Mouse (Mus musculus): ENCODE data around the gene Ltbp4. TPM values are rescaled to one million over a fixed set of nuclear protein-coding genes. Genes with fewer than 3 reads are reported as not detected.

The Ltbp4 gene
- total RNA-seq, 2 experiments from 2014 or later, result not detected

DNA sequence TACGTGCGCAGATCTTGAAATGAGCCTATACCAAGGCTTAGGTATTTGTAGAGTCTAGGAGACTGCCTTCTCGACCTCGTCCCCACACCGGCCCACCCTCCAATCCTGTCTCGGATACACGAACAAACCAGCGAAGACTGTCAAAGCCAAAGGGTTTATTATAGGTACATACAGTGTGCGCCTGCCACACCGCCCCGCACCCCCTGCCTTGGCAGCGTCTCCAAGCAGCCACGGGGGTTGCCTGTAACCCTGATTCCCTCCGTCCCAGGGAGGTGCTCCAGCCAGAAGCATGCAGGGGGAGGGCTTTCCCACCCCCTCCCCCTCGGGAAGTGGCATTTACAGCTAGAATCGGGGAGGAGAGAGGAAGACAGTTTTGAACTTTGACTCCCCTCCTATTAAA is 18.8 kb upstream of the Ltbp4 start:
- ATAC-seq (ENCODE audit: poor library complexity, severe bottlenecking), result no peak; the same call in 1 of the 2 replicates

DNA sequence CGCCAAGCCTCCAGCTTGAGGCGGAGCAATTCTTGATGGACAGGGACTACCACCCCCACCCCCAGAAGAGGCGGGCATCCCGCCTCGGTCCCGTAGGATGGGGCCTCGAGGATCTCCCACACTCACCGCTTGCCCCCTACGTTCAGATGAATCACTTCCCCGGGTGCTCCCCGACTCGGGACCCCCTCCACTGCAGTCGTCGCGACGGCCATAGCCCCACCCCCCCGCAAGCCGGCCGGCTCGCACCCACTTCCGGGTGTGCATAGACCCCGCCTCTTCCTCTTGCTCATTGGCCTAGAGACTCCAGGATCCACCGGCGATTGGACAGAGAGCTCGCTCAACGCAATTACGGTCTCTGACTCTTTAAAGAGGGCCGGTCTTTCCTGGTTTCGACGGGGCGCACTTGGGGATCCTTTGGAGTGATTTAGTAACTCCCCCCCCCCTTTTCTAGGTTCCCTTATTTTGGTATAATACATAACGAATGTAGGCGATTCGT is 18.3 kb upstream of the Ltbp4 start, which contains the start of gene Shkbp1:
TSS of gene Shkbp1 (minus strand) at position 275 of the 496 bp plus-strand sequence.
- peak; percentile 81 for ATAC-seq (ENCODE audit: poor library complexity, severe bottlenecking)

DNA sequence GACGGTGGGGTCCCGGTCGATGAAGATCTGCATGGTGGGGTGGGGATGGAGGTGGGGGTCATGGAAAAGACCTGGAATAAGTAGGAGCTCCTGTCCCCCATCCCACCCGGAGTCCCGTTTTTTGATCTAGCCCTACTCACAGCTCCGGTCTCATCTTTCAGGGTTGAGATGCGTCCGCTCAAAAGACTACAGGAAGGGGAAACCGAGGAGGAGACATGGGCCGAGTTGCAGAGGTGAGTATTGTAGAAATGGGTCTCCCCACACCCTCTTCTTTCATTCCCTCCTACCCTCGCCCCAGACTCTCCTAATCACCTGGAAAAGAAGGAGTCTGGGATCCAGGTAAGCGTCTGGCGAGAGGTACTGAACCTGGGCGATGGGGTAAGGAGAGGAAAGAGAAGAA is 17.8 kb upstream of the Ltbp4 start:
- no peak for ATAC-seq (ENCODE audit: poor library complexity, severe bottlenecking)

DNA sequence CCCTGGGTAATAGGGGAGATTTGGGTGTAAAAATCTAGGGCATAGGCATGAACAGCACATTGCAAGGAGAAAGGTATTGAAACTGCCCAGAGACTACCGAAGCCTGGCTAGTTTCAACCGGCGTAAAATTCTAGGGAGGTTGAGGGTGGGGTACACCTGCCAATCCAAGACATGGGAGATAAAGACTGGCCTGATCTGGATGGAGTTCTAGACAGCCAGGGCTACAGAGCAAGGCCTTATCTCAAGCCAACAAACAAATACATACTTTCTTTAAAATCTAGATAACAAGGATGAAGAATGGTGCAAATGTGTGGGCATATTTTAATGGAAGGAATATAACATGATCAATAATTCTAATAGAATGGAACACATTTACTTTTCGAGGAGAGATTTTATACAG is 17.3 kb upstream of the Ltbp4 start:
- ATAC-seq (ENCODE audit: poor library complexity, severe bottlenecking), result no peak

DNA sequence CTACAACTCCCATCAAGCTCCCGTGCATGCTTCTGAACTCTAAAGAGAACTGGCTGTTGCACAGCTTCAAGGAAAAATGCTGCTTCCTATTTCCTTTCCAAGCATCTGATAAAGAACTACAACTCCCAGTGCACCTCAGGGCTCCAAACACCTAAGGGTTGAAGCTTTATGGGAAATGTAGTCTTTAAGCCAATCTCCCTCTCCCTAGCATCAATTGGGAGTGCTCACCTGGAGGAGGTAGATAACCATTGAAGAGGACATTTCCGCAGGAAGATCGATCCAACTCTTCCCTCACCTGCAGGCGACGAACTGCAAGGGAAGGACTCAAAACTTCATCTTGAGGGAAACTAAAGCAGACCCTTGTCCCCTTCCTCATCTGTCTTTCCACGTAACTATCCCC is 16.7 kb upstream of the Ltbp4 start:
- ATAC-seq (ENCODE audit: poor library complexity, severe bottlenecking), result no peak

DNA sequence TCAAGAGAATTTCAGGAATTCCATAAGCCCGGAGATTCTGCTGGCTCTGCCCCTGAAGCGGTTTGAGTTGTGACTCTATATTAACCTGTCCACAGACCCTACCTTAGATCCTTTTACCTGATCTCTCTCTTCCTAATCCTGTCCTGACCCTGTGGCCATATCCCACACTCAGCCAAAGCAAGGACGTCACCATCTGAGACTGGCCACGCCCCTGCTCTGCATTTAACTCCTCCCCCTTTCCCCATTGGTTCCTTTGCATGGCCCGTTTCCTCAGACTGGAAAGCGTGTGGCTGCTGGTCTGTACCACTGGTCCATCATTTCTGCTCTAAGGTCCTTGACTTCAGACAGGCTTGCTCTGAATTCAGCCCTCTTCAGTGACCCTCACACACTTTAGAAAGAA is 8.0 kb upstream of the Ltbp4 start:
- no peak for ATAC-seq (ENCODE audit: poor library complexity, severe bottlenecking)

DNA sequence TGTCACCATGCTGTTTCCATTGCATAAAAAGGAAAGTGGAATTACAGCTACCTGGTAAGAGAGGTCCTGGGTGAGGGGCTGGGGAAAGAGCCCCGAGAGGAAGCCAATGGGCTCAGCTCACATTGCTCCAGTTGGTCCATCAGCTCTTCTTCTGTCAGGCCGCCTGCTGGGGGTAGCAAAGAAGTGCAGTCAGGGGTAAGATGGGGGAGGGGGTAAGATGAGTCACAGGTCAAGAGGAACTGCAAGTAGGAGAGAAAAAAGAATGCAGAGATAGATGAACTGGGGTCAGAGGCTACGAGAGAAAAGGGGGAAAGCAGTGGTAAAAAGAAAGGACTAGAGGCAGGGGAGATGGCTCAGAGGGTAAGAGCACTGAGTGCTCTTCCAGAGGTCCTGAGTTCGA is 5.1 kb upstream of the Ltbp4 start:
- peak; percentile 79 for ATAC-seq (ENCODE audit: poor library complexity, severe bottlenecking)

DNA sequence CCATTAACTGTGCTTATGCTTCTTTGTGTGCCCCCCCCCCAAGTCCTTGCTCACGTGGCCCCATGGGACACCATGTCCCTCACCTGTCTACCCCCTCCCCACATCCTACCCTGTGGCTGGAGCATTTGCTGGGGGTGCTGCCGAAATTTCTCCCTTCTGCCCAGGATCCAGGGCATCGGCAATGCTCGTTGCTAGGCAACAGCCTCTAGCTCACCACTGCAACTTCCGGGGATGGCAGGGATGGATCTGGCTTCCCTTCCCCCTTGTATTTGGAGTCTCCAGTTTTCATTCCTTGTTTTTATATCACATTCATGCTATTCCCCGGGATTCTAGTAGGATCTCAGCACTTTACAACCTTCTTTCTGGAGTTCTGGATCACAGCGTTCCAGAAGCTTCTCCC is 2.0 kb upstream of the Ltbp4 start:
- ATAC-seq (ENCODE audit: poor library complexity, severe bottlenecking), result no peak

DNA sequence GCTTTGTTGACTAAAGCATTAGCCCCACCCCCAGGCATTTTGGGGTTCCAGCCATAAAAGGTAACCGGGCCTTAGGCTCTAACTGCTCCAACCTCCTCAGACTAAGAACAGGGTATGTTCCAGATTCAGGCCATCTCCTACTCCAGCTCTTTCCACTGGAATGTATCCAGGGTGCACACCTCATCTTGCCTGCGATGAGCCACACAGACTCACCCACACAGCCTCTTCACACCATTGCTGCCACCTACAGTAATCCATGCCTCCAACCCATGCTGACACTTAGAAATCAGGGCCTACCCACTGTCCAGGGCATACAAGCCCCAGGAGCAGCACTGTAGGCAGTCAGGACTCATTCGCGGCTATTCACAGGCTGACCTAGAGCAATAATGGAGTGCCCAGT is 1.6 kb upstream of the Ltbp4 start:
- no peak for ATAC-seq (ENCODE audit: poor library complexity, severe bottlenecking)

DNA sequence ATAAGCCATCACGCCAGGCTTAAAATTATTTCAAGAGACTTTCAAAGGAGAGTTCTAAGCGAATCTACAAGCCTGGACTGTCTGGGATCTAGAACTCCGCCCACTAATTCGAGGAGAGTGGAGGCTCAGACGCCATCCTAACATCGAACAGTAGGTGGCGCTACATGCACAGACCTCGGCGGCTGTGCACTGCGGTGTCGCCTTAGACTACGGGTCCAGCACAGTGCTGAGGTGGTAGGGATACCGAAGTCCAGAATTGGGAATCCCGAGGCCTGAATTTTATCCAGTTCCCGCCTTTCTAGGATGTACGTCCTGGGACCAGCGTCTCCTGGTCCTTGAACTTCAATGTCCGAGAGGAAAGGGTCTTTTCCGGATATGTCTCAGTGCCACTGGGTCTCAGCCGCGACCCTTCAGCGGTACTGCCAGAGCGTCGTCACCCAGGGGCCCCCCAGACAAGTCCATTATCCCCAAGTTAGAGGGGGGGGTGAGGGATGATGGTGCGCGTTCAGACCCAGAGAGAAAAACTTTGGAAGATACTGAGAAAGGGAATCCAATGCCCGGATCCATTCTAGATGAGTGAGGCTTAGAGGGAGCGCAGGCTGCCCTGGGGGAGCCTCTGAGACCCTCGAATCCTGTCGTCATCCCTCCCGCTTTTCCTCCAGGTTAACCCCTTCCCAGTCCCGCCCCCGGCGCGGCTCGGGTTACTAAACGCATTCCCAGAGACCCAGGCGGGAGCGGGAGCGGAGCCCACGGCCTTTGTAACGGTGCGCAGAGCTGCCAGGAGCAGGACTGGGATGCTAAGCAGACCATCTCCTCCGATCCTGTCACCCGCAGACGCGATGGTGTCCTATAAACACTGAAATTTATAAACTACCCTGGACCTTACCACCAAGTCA is 1.3 kb downstream of the Ltbp4 start:
- ATAC-seq (ENCODE audit: poor library complexity, severe bottlenecking), result peak; percentile 91

DNA sequence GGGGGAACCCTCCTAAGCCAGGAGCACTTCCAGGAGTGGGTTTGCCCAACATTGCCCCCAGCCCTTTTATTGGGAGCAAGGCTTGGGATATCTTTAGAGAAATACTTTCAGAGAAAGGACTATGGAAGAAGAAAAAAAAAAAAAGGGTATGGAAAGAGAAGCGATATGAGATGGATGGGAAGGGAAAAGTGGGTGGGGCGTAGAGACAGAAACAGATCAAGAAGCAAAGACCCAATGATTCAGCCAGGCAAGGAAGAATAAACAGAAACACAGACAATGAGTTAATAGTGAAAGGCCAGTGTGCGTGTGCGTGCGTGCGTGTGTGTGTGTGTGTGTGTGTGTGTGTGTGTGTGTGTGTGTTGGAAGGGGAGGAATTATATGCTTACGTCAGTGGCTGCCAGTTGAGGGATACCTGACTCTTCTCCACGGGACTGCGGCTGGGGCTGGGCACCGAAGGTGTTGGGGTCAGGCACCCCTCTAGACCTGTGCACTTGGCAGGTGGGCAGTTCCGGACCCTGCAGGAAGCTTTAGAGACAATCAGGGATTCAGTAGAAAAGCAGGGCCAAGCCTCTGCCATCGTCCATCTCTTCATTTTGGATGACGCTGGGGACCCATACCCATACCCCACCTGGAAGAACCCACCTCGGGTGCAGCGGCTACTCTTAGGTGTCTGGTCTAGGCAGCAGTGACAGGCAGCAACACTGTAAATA is 2.3 kb downstream of the Ltbp4 start:
- ATAC-seq (ENCODE audit: poor library complexity, severe bottlenecking), result no peak

DNA sequence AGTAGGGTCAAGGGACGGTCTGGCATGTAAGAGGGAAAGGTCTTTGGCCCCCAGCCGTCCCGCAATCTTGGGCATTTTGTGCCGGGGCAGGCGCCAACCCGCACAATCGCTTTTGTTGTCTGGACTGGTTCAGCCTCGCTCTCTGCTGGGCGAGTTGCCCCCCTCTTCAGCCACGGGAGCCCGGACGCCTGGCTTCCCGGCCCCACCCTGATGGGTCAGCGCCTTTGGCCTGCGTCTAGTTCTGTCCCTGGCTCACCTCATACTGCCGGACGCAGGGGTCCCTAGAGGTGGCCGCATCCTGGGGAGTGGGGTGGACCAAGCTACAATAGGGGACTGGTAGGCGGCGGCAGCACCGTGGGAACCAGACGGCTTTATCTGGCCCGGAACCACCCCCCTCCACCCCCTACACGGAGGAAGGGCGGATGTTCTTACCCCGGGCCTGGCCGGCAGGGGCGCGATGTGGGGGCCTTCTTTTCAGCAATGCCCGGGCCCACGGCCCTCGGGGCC is 3.0 kb downstream of the Ltbp4 start:
- ATAC-seq (ENCODE audit: poor library complexity, severe bottlenecking), result no peak

DNA sequence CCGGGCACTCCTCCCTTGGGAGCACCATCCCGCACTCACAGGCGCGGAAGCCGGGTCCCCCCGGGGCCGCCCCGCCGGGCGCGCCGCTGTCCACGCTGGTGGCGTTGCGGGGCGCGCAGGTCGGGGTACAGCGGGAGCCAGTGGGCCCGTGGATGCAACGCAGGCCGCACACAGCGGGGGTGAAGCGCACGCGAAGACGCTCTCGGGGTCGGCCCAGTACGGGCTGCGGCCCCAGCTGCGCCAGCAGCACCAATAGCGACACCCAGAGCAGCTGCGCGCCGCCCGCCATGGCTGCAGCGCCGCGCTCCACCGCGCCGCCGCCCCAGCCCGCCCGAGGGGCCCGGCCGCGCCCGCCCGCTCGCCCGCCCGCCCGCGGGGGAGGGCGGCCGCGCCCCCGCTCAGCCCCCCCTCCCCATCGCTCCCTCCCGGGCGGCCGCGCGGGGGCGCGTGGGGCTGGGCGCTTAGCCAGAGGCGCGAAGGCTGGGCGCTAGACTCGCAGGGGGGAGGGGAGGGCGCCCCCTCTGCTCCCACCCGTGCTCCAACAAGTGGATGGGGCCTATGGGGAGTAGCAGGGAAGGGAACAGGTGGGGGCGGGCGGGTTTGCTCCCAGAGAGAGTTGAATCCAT is 4.1 kb downstream of the Ltbp4 start:
- ATAC-seq (ENCODE audit: poor library complexity, severe bottlenecking), result no peak

DNA sequence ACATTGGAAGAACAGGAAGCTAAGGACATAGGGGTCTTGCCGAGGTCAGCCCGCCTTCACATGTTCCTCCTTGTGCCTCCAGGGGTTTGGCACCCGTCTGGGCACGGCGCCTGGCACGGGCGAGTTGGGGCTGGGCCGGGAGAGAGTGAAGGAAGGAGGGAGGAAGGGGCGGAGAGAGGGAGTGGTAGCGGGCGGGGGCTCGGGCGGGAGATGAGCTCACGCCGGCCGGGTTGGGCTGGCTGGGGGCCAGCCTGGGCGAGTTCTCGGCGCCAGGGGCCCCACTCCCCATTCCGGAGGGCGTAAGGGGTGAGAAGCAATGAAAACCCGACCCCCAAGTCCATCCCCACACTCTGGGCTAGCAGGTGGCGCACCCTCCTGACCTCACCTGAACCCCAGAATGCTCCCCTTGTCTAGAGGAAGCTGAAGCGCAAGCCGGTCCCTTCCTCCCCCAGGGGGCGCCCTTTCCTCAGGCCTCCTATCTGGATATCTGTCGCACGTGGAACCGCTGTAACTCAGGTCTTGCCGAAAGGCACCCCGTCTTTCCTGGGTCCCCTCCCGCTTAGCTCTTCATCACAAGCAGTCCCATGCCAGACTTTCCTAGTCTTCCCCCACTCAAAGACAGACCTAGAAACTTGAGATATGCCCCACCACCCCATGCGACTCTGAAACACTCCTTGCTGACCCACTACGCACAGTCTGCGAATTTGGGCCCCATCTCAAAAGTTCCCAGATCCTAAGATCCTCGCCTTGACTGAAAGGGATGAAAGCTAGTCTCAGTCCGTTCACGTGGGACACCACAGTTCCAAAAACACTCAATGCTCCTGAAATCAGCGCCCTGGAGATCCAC is 4.9 kb downstream of the Ltbp4 start:
- peak; percentile 36 for ATAC-seq (ENCODE audit: poor library complexity, severe bottlenecking)

DNA sequence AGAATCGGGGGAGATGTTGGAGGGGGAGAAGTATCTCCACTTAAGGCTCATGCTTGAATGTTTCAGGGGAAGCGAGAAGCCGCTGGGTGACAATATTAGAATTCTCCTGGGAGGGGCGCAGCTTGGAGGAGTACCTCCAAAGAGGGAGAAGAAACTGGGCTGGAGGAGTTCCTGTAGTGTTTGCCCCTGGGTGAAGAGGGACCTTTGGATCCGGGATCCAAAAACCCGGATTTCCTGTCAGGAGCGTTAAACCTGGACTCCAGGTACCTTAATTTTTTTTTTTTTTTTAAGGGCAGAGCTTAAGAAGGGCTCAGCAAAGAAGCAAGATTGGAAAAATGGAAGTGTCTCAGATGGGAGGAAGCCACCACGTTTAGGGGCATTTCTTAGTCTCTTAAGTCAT is 5.6 kb downstream of the Ltbp4 start:
- ATAC-seq (ENCODE audit: poor library complexity, severe bottlenecking), result no peak

DNA sequence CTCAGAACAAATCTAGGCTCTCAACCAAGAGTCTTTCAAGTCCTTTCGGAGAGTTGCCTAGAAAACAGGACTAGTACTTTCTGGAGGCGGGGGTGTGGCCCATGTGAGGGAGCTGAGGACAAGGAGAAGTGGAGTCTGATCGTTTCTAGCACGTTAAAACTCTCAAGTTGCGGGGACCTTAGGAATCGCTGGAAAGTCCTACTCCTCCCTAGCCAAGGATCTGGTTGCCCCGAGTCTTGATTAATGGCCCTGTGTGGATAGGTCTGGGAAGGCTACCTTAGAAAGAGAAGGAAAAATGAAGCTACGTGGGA is 6.0 kb downstream of the Ltbp4 start:
- ATAC-seq (ENCODE audit: poor library complexity, severe bottlenecking), result no peak

DNA sequence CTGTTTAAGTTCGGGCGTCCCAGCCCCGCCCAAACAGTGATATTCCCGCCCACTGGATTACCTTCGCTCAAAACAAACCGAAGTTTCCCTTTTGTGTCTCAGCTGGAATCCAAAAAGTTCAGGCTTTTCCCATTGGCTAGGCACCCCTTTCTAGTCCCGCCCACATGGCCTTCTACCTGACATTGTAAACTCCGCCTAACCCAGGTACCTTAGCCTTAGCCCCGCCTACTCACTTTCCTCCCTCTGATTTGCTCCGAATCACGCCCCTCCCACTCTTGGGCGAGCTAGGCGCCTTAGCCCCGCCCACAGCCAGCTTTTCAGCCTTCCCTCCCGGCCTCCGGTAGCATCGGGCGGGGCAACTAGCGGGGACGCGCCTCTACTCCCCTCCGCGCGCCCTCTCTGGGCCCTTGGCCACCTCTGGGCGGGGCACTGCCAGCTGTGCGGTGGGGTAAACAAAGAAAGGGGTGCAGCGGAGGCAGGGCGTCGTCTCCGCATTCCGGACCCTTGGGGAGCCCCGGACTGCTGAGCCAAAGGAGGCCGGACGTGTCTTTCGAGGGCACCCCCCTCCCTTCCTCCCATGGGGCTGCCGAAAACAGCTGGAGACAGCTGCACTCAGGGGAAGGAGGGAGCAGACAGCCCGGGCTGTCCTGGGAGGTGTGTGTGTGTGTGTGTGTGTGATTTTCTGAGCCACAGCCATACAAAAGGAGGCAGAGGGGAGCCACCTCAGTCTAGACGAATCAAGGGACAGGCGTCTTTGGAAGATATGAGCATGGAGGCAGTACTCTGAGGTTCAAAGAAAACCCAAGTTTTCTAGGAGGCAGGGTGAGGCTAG is 6.6 kb downstream of the Ltbp4 start:
- peak; percentile 60 for ATAC-seq (ENCODE audit: poor library complexity, severe bottlenecking)

DNA sequence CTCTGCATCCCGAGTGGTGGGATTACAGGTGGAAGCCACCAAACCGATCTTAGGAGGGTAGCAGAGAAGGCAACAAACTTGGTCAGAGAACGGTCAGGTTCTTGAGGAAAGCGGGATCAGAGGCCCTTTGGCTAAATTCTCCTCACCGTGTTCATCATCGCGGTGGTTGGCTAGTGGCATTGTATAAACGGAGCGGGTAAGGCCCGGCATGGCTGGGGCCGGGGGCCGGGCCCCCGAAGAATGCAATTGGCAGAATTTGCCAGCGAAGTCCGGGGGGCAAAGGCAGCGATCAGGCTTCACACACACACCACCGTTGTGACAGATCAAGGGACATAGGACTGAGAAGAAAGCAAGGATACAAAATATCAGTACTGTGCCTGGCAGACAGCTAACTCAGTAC is 7.5 kb downstream of the Ltbp4 start:
- ATAC-seq (ENCODE audit: poor library complexity, severe bottlenecking), result no peak

DNA sequence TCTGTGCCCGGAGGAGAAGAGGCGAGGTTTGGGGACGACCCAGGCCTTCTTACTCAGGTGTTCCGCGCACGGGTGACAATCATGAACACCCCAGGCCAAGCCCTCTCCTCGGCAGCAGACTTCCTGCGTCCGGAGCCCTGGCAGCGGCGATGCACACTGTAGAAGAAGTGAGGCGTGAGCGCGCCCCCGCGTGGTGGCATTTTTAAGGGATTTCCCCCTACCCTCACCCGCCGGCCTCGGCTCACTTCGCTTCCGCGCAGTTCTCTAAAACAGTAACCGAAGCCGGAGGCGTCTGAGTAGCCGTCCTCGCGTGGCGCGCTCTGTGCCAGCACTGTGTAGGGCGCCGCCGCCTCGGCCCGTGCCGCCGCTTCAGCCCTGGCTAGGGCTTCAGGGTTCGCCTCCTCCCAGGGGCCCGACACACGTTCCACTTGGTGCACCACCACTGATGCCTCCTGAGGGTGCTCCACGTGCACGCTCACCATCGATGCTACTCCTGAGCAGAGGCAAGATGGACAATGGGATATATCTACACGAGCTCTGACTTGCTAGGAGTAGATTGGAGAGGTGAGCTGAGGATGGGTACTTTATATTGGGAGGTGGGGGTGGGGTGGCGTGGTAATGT is 8.1 kb downstream of the Ltbp4 start:
- ATAC-seq (ENCODE audit: poor library complexity, severe bottlenecking), result peak; percentile 75

Measured in megakaryocyte, adult 5-6 weeks (primary cell).